Mouse (Mus musculus) CH12.LX (cell line): ENCODE measurements around the gene Gm20388.

ENCODE experiments used
- CTCF ChIP-seq, 2 experiments: IDR thresholded peaks in 1 of 2; conservative IDR thresholded peaks in 1 of 2; 2 replicates each; pipeline ENCODE4 v1.5.1; 2011 to 2012; ENCODE audit warnings: low read depth in 2 of 2, low read length in 2 of 2, improper control_type of control experiment in 1 of 2, inconsistent platforms in 1 of 2, mild to moderate bottlenecking in 1 of 2, moderate library complexity in 1 of 2
- EP300 ChIP-seq: IDR thresholded peaks from 2 replicates; pipeline ENCODE4 v1.6.1; 2011; ENCODE audit warnings: low read length, improper control_type of control experiment
- ETS1 ChIP-seq: conservative IDR thresholded peaks from 2 replicates; pipeline ENCODE4 v1.6.1; 2012; ENCODE audit warnings: low read depth, mild to moderate bottlenecking, inconsistent platforms, low read length, improper control_type of control experiment, moderate library complexity
- POLR2A ChIP-seq: IDR thresholded peaks from 2 replicates; pipeline ENCODE4 v1.6.1; 2011; ENCODE audit warnings: low read depth, mild to moderate bottlenecking, improper control_type of control experiment, low read length
- RAD21 ChIP-seq: IDR thresholded peaks from 2 replicates; pipeline ENCODE4 v1.6.1; 2011; ENCODE audit warnings: low read depth, mild to moderate bottlenecking, low read length, improper control_type of control experiment, moderate library complexity

DNA sequence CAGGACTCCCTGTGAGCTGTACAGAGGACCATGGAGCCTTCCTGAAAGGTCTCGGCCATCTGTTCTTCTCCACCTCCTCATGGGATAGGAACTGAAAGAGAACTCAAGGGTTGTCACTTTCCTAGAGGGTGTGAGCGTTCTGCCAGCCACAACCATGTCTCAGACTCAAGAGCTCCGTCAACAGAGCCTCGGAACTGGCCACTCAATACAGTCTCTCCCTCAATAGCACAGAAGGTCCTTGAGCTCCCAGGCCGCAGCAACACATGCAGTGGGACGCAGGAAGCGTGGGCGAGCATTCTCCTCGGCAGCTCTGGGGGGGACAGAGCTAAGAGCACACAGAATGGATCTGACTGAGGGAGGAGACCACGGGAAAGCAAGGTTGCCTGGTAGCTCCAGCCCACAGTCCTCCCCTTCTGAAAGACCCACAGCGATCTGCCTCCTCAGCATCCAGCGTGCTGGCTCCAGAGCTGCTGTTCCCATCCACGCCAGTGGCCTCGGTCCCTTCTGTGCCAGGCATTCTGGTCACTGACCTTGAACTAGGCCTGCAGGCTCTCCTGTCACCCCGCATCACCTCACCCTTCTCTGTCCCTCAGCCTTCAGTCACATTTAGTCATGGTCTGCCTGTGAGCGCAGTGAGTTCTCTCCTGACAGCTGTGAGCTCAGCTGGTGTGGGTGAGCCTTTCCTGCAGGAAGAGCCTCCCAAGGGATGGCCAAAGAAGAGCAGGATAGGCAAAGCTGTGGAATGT, 251.2 kb downstream of the Gm20388 start:
- TF ChIP-seq POLR2A = no peak
- no peak for TF ChIP-seq EP300
- TF ChIP-seq CTCF (conservative IDR thresholded peaks at IDR 0.05 in 1 of 2, IDR thresholded peaks at IDR 0.05 in 1 of 2; ENCODE audit: low read depth in 2 of 2, low read length in 2 of 2) = no peak
- no peak for TF ChIP-seq ETS1
- no peak for TF ChIP-seq RAD21
